Mouse (Mus musculus): Measurements from ENCODE around the gene Ccnl1. TPM values are rescaled to one million over a fixed set of nuclear protein-coding genes. Genes with fewer than 3 reads are reported as not detected.

The Ccnl1 gene
- polyA plus RNA-seq, 1 experiment from 2014 or later = 125 TPM

DNA sequence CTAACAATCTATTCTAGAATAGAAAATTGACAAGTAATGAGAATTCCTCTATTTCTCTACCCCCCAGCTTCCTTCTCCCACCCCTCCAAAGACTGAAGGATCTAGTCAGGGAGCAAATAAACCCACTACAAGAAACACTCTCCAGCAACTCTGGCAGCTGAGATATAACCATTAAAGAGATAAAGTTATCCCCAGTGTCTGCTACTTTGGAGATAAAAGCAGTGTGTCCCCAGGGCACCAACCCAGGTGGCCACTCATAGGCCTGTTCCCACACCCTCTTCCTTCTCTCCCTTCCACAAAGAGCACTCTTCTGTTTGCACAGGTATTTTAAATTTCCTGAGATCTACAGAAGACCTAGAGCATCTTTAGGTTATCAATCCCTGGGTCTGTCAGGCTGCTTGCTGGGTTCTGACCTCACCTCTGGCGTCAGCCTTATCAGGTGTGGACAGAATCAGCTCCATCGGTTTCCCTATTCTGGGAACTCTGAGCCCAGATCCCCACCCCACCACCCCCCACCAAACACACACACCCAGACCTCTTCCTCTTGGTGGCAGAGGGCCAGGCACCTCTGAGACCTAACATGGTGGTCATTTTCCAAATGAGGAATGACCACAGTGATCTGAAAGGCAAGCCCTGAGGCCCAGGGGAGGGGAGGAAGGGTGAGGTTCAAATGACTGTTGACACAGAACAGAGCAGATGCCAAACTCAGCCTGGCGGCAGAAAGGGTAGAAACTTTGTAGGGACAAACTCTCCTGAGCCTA lies 60.6 kb downstream of the Ccnl1 start:
- Histone ChIP-seq H3K4me3 (ENCODE audit: low read depth, low read length) (no peak overlapping the region), H3K4me2 (ENCODE audit: low read depth, low read length) (no peak overlapping the region), H3K27me3 (ENCODE audit: control insufficient read depth, insufficient read depth, low read length) (no peaks in the 10 kb centered on the region), H3K36me3 (replicated peaks; ENCODE audit: control insufficient read depth, insufficient read depth, low read depth, low read length) (no peaks in the 10 kb centered on the region), H3K9me3 (replicated peaks; ENCODE audit: control insufficient read depth, low read length) (no peaks in the 10 kb centered on the region), H3K9ac (replicated peaks; ENCODE audit: low read length) (no peak overlapping the region), H3K27ac (replicated peaks; ENCODE audit: low read depth, low read length) (no peak overlapping the region), H3K4me1 (ENCODE audit: control insufficient read depth, insufficient read depth, low read length) (no peaks in the 10 kb centered on the region)
- 60% methylated on average over 3 of the region's 3 CpGs for WGBS
- ATAC-seq (replicated peaks; ENCODE audit: insufficient number of reproducible peaks, low FRiP score, low TSS enrichment, low read depth) = no peak
- no peak for DNase-seq (ENCODE audit: low spot score)
